Mouse (Mus musculus): ENCODE data around the gene Xpot.
A peak's percentile ranks its signal among the peaks of the same experiment; 100 is the strongest.

GRCm38 (mm10) chr10:121615935-121616334 lies 10.2 kb downstream of the Xpot start:
- TF ChIP-seq EP300 (optimal IDR thresholded peaks at IDR 0.05) = no peak
- TF ChIP-seq CTCF (IDR thresholded peaks at IDR 0.05; ENCODE audit: low read depth) = peak; percentile 17
